Mouse (Mus musculus): ENCODE results near the gene Smap2. TPM values are rescaled to one million over a fixed set of nuclear protein-coding genes. Genes with fewer than 3 reads are reported as not detected.

Gene Smap2
- total RNA-seq, 2 experiments from 2014 or later, result 160 to 163 TPM

DNA sequence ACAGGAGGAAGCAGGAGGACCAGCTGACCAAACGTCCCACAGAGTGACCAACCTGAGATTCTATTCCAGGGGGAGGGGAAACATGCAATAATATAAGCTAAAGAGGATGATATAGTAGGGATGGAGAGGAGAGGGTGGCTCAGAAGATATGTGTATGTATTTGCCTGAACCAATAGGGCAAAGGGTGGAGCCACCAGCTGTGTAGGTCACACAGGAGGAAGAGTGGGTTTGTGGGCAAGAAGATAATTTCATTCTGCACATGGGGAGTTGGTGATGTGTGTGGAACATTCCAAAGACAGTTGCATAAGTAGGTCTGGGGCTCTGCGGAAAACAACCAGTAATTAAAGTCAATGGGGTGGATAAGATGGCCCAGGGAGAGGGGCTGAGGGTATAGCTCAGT is 8.6 kb upstream of the Smap2 start:
- intact Hi-C loops (cut with DNase I), result loop anchor here (10.0 kb wide), 1 partner anchor 209 kb away; no protein-coding TSS in a partner anchor
- no peak for DNase-seq (ENCODE audit: low spot score in 2 of 2)

- intact Hi-C loops (cut with DNase I), result loop anchor here (10.0 kb wide), 1 partner anchor 211 kb away; no protein-coding TSS in a partner anchor
- no peak for DNase-seq (ENCODE audit: low spot score in 2 of 2)
Measured at GRCm38 (mm10) chr4:121023941-121024340, 6.9 kb upstream of the Smap2 start.

DNA sequence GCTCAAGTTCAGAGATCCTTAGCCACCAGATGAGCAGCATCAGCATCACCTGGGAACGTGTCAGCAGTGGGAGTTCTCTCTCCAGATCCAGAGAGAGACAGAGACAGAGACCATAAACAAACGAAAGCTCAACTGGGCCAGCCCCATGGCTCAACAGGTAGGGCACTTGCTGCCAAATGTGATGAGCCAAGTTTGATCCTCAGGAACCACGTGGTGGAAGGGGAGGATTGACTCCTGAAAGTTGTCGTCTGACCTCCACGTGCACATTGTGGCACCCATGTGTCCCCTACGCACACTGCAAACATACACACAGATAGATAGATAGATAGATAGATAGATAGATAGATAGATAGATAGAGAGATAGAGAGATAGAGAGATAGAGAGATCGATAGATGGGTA is 6.4 kb upstream of the Smap2 start:
- DNase-seq (ENCODE audit: low spot score in 2 of 2), result no peak
- intact Hi-C loops (cut with DNase I), result loop anchor here (10.0 kb wide), 1 partner anchor 211 kb away; no protein-coding TSS in a partner anchor

- DNase-seq (ENCODE audit: low spot score in 2 of 2), result no peak
- intact Hi-C loops (cut with DNase I), result loop anchor here (10.0 kb wide), 1 partner anchor 213 kb away; no protein-coding TSS in a partner anchor
Measured at GRCm38 (mm10) chr4:121021911-121022310, 4.9 kb upstream of the Smap2 start.

- intact Hi-C loops (cut with DNase I), result loop anchor here (10.0 kb wide), 1 partner anchor 215 kb away; no protein-coding TSS in a partner anchor
- peak in 1 of 2 experiments; percentile 53 for DNase-seq (ENCODE audit: low spot score in 2 of 2)
Measured at GRCm38 (mm10) chr4:121020040-121020790, 3.2 kb upstream of the Smap2 start.

DNA sequence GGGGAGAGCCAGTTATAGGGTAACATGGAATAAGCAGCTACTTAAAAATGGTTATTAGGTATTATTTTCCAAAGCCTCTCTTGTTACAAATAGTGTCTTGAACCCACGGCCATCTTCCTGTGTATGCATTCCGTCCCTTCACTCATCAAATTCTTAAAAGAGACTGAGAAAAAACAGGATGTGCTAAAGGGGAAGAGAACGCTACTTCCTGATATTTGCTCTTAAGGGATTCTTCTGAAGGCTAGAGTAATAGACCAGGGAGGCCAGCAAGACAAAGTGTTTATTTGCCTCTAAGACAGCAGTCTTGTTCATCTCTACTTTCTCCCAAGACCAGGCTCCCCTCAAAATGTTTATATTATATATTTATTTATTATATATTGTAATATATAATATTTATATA is 1.2 kb upstream of the Smap2 start:
- no peak for DNase-seq (ENCODE audit: low spot score in 2 of 2)
- intact Hi-C loops (cut with DNase I), result no loop called here

- intact Hi-C loops (cut with DNase I), result no loop called here
Measured at GRCm38 (mm10) chr4:121016021-121016898, 787 bp downstream of the Smap2 start.

GRCm38 (mm10) chr4:121015268-121015659 is 1.8 kb downstream of the Smap2 start:
- no peak for DNase-seq (ENCODE audit: low spot score in 2 of 2)
- intact Hi-C loops (cut with DNase I), result loop anchor here (1.0 kb wide), 1 partner anchor 27 kb away; no protein-coding TSS in a partner anchor

More at GRCm38 (mm10) chr4:121016021-121016898, 787 bp downstream of the Smap2 start:
- DNase-seq (ENCODE audit: low spot score in 2 of 2), result peak; percentile 45 to 49

DNA sequence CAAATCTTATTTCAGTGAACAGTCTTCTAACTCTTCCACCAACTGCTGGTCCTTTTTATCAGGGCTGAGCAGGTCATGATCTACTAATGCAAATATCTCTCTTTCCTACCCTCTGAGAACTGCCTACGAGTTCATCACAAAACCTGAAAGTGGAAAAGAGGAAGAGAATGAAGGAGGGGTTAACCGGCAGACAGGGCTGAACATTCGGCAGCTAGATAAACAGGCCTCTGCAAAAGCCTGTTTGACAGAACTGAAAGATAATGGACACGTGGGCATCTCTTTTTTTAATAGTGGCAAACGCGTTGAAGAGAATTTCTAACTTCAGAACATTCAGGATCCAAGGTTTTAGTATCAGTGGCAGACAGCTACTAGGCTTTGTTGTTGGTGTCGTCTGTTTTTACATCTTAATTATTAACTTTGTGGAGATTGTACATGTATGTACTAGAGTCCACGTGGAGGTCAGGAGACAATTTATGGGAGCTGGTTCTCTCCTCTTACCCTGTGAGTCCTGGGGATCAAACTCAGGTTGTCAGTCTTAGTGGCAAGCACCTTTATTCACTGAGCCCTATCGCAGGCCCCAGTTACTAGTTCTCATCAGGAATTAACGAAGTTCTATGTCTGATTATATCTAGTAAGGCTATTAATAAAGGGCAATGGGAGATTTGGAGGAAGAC is 2.3 kb downstream of the Smap2 start:
- no peak for DNase-seq (ENCODE audit: low spot score in 2 of 2)
- intact Hi-C loops (cut with DNase I), result loop anchor here (1.0 kb wide), 1 partner anchor 26 kb away; no protein-coding TSS in a partner anchor

- intact Hi-C loops (cut with DNase I), result no loop called here
- DNase-seq (ENCODE audit: low spot score in 2 of 2), result no peak
Measured at GRCm38 (mm10) chr4:121010770-121011549, 6.1 kb downstream of the Smap2 start.

GRCm38 (mm10) chr4:121009151-121009550 is 7.9 kb downstream of the Smap2 start:
- intact Hi-C loops (cut with DNase I), result no loop called here

DNA sequence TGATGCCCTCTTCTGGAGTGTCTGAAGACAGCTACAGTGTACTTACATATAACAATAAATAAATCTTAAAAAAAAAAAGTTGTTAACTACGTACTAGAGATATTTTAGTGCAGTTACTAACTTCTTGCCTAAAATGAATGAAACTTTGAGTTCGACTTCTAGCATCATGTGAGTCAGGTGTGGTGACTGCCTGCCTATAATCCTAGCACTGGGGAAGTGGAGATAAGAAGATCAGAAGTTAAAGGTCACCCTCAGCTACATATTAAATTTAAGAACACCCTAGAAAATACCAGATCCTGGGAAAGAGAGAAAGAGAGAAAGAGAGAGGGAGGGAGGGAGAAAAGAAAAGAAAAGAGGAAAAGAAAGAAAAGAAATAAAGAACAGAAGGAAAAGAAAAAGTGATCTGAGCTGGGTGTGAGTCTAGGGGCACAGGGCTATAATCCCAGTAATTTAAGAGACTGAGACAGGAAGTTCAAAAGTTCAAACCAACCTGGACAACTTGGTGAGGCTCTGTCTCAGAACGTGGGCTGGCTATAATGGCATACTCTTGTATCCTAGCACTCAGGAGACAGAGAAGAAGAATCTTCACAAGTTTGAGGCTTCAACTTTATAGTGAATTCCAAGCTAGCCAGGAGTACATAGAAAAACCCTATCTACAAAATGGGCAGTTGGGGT is 8.8 kb downstream of the Smap2 start:
- DNase-seq (ENCODE audit: low spot score in 2 of 2), result no peak
- intact Hi-C loops (cut with DNase I), result no loop called here

More at GRCm38 (mm10) chr4:121009151-121009550, 7.9 kb downstream of the Smap2 start:
- no peak for DNase-seq (ENCODE audit: low spot score in 2 of 2)

DNA sequence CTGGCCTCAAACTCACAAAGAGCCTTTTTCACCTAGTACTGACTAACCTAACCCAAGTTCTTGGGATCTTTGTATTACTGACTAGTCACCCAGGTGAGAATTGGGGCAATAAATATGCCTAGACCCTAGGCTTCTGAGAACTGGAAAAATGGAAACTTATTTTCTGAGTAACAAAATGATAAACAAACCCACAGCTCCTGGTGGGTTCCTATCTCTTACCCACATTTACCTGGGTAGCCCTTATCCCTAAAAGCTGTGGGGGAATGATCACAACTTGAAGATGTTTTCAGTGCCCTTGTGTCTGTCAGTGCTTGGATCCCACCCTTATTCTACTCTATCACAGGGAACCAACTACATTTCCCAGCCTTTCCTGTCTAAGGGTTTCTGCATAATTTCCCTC is 10.0 kb downstream of the Smap2 start:
- no peak for DNase-seq (ENCODE audit: low spot score in 2 of 2)
- intact Hi-C loops (cut with DNase I), result no loop called here

DNA sequence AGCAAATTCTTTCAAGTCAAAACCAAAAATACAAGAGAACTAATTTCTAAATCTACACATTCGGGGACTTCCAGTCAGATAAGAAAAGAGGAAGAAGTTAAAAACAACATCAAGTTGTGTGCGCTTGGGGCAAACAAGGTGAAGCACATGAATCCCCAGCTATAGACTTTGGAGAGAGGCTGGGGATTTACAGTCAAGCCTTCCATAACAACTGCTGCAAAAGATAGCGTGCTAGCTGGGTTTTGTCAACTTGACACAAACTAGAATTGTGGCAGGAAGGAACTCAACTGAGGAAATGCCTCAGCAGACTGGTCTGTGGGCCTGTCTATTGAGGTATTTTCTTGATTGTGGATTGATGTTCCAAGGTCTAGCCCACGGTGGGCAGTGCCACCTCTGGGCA is 12.4 kb downstream of the Smap2 start:
- DNase-seq (ENCODE audit: low spot score in 2 of 2), result no peak
- intact Hi-C loops (cut with DNase I), result no loop called here

DNA sequence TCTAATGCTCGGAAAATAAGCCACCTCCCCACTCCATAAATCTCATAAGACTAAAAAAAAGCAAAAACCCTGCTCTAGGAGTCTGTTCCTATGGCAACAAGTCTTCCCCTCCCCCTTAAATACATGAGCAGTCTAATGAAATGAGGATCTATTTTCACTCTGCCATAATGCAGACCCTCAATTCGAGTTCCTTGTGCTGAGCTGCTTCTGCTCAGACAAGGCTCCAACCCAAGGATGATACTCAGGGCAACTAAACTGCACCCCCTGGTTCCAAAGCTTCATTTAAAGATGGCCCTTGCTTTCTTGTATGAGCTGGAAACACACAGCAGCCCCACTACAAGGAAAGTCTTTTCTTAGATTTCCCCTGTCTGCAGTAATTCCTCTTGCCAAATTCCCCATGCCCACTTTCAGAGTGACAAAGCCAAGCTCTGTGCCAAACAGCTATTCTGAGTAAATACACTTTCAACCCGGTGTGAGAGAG is 13.4 kb downstream of the Smap2 start:
- DNase-seq (ENCODE audit: low spot score in 2 of 2), result peak; percentile 25 to 57
- intact Hi-C loops (cut with DNase I), result no loop called here

DNA sequence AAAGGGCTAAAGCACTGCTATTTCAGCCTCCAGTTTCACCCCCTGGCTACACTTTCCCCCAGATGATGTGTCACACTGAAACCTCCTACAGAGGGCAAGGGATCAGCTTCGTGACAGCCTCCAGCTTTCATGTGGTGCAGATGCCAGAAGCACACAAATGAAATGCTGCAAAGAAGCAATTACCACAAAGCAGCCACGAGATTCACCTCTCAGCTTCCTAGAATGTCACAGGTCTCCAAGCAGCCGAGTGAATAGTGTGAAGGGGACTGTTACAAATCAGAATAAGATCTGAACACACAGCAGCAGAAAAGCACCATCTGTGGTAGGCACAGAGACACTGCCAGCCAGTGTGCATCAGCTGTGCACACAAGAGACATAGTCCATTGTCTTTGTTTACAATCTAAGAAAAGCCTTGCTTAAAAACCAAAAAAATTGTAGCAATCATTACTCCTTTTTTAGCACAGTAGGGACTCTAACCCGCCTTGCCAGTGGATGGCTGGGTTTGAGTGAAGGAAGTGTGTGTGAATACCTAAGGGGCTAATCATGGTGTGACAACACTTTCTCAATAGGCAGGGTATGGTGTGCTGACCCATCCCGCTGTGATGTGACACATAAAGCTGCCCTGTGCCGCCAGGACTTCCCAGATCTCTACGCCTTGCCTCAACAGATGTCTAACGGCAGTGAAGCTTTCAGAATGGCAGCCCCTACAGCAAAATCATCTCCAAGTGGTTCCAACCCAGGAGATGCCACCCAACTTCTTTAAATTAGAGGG is 14.5 kb downstream of the Smap2 start:
- intact Hi-C loops (cut with DNase I), result no loop called here
- no peak for DNase-seq (ENCODE audit: low spot score in 2 of 2)

DNA sequence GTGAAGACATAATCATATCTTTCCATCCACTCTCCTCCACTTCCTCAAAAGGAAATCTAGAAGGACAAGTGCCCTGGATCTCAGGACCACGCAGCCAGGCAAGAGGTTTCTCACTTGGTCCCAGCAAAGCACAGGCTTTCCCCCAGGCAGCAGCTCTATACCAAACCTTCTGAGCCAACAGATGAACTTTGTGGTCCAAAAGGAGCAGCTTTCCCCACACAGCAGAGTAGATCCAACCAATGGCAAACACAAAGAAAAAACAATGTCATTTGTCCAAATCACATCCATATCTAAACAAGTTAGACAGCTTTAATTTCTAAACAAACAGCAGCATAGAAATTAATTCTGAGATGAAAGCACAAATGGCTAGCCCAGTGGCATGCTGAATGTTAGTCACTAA is 15.4 kb downstream of the Smap2 start:
- DNase-seq (ENCODE audit: low spot score in 2 of 2), result no peak
- intact Hi-C loops (cut with DNase I), result no loop called here

Measured in left cerebral cortex, postnatal 14 days (tissue).